Mouse (Mus musculus) granulocyte monocyte progenitor cell, adult 5-6 weeks (primary cell): Measurements from ENCODE around the gene Ccdc57. TPM values are rescaled to one million over a fixed set of nuclear protein-coding genes. Genes with fewer than 3 reads are reported as not detected.
A peak's percentile ranks its signal among the peaks of the same experiment; 100 is the strongest.

Source experiments
- ATAC-seq: replicated peaks from 2 replicates; pipeline ENCODE4 v1.8.0; 2016; ENCODE audit warnings: mild to moderate bottlenecking, moderate TSS enrichment, inconsistent platforms; ENCODE audit not compliant: poor library complexity, severe bottlenecking
- total RNA-seq, 2 experiments: library from RNA; stranded (forward) in 1 of 2; stranded (reverse) in 1 of 2; fragments of 200-712, 200-1000 nt in 1 of 2; fragments of >200 nt in 1 of 2; fragmentation: Nextera tagmentation in 1 of 2; gene quantifications; 2 replicates each; pipeline ENCODE4 v1.2.3; 2014 to 2017

Ccdc57 gene
- total RNA-seq (2014; fragmentation: Nextera tagmentation) (4.6 and 5.2 TPM in 2 replicates), total RNA-seq (2017) (5.6 and 6.9 TPM in 2 replicates)

DNA sequence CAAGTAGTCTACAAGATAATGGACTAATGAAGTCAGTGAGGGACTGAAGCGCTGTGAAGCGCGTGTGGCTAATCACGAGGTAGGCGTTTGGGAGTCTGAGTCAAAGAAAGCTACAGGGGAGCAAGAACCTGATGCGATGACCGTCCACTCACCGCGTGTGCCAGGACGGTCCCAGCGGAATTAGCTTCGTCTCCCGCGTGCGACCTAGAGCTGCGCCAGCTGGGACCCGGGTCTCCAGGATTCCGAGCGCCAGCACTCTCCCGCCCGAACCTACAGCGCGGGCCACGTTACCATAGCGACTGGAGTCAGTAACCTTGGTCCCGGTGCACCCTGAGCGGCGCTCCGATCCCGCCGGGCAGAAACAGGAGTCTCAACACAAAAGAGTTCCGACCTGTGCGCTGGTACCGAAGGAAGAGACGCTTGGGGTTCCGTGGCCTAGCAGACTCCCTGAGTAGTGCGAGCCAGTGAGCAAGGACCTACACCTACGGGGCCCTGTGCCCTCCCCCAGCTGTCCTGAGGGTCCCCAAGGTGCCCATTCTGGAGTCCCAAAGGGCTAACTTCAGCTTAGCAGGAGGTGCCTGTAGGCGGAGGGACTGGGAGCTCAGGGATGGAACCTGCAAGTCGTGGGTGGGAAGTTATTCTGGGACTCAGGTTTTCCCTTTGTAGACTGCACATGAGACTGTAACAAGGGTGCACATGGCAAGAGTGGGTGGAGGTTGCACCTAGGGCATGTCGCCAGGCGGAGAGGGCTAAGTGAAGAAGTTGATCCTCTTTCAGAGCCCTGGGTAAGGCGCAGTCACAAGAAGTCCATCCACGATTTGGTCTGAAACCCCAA lies at the start of gene Ccdc57:
Gene Ccdc57, minus strand, starts transcription at position 309 of the 835 bp plus-strand sequence.
- ATAC-seq: peak; percentile 97

DNA sequence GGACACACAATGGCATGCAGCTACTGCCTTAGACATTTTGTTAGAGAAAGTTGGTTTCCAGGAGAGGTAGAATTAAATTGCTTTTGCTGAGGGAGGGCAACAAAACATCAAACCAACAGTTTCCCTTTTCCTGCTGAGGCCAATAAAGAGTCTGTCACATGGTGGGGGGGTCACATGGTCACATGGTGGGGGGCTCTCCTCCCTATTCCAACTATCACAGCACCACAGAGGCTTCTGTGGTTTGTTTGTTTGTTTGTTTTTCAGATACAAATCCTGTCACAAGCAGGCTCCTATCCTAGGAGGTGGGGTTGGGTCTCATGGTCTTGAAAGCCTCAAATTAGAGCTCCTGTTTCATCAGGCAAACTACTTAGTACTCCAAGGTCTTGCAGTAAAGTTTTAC lies 49.8 kb upstream of the Ccdc57 start:
- no peak for ATAC-seq

DNA sequence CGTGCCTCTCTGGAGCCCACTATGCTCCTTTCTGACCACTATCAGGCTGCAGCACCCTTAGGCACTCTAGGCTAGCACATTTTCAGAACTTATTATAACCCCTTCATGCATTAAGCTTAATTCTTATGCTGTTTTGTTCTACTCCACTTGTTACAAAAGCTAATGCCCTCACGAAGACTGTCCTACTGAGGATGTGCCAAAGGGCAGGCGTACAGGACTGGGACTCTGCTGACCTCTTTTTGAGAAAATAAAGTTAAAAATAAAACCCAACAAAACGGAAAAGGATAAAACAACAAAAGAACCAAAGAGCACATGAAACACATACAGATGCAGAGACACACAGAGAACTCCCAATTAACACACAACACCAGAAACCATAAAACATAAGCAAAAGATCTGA lies 49.0 kb upstream of the Ccdc57 start:
- no peak for ATAC-seq

DNA sequence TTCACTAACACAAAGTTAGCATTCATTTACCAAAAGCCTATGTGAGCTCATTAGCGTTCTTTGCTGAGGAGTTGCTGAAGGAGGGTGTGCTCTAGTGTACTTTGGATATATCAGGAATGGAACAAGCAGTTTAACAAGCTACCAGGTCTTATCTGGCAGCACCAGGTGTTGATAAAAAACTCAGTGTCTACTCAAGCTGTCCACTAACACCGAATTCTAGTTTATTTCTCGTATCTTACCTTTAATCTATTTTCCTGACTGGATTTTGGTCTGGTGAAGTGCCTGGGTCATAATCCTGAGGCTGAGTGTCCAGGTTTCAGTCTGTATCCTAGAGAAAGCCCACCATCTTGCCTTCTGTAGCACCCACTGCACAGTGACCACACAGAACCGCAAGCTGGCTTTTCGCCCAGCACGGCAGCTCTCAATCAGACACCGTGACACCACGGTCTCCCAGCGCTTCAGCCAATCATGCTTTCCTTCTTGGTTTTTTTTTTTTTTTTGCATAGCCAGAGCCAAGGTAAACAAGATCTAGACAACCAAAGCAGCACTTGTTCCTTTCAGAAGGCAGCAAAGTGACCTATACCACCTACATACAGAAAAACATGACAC lies 47.9 kb upstream of the Ccdc57 start:
- ATAC-seq: no peak

DNA sequence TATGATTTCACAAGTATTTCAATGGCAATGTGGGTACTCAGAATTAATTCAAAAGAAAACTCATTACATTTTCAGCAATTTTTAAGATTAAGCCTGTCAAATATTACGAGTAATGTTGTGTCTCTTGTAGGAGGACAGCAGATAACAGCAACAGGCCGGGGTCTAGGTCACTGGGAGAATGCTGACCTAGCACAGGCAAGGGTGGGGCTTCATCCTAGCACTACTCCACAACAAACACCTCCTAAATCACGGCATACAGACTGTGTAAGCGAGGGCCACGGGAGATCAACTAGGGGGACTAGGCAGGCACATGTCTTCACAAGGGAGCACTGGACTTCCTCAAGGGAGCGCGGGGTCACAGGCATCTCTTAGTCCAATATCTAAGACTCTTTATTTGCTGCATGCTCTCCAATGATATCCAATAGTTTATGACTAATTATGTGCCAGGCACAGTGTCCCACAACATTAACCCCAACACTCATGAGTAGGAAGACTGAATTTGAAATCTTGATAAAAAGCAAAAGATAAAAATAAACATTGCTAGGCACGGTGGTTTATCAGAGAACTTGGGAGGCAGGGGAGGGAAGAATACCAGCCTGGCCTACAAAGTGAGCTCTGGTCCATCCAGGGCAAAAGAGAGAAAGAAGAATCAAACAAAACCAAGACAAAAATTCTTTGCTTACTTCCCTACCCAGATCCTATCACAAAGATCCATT lies 47.2 kb upstream of the Ccdc57 start:
- ATAC-seq: no peak

DNA sequence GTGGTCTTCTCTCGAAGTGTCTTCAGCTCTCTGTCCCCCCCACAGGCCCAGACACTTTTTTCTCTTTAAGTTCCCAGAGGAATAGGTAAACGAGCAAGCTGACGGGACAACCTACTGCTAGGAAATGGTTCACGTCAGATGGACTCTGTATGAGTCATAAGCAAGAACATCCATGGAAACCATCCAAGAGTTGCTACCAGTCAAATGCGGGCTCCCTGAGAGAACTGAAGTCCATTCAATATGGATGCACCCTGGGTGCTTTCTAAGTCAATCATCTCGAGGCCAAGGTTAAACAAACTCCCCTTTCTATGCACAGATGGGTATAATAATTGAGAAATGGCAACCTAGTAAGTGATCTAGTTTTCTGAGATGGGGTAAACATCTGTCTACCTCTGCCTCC lies 40.6 kb upstream of the Ccdc57 start:
- ATAC-seq: no peak

DNA sequence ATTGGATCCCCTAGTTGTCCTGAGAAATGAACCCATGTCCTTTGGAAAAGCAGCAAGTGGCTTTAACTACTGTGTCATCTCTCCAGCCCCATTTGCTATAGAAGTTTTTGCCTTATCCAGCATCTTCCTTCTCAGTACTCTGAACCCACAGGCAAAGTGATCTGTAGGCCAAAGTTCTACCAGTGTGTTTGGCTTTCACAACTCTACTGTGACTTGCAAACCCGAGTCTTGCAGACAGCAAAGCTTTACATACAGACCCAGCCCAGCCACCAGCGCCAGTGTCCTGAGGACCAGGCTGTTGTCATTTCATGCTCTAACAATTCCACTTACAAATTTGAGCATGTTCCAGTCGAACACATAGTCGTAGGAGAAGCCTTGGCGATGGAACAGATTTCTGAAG lies 38.6 kb upstream of the Ccdc57 start:
- ATAC-seq: no peak

DNA sequence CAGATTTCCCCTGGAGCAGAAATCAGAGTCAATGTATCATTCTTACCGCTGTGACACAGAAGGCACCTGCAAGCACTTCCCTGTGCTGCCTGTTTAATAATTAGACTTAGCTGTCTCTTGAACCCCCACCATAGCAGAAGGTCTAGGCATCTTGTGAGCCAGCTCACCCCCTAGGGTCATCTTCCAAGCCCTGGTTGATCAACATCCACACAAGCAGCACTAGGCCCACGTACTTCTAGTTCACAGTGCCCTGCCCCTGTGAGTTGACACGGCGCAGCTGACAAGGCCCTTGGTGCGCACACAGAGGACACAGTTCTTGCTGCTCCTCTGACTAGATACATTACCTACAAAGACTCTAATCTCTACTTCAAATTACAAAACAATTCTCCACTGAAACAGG lies 37.1 kb upstream of the Ccdc57 start:
- no peak for ATAC-seq

DNA sequence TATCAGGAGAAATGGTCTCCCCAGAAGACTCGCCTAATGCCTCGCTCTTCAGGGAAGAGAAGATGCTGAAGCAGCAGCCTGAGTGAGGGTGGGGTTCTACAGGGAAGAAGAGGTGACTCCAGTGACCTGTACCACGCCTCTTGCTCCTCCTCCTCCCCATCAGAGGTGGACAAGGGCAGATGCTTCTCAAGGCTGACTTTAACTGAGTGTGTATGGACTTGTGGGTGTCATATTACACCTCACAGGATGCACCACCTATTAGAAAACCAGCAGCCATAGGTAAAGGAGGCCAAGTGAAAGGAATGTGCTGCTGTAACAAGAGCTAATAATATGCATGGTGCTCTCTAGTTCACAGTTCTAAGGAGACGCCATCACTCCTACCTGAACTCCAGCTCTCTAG lies 32.9 kb upstream of the Ccdc57 start:
- no peak for ATAC-seq

DNA sequence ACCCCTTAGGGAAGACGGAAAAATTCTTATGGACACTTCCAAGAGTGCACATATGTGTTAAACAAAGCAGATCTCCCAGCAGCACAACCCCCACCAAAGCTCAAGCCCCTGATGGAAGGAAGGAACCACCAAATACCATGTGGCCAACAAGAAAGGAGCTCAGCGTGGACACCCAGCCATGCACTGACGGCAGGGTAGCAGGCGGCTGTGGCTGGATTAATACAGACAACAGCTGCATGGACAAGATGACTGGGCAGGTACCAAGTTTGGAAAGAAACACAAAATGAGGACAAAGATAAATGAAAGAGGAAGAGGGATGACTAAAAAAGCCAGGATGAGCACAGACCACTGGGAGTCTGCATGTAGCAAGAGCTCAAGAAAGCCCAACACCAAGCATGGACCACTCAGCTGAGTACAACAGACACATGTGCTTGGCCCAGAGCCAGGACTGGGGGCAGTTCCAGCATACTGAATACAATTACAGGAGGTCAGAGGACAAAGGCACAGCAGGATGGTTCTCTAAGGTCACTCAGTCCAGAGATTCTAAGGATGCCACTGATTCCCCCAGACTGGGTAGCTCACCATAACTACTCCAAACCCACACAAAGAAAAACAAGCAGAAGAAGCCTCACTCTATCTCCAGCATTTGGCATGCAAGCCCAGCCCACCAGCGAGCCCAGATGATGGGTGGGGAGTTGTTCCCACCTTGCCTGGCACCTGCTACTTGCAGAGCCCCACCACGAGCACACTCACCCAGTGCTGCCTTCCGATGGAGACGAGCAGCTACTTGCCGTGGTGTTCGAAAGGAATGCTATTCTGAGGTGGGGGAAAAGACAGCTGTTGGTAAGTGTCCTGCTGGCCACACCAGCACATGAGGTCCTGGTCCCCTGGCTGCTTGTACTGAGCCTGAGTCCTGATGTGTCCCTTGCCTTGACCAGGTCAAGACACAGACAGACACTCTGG lies 31.8 kb upstream of the Ccdc57 start:
- ATAC-seq: no peak

DNA sequence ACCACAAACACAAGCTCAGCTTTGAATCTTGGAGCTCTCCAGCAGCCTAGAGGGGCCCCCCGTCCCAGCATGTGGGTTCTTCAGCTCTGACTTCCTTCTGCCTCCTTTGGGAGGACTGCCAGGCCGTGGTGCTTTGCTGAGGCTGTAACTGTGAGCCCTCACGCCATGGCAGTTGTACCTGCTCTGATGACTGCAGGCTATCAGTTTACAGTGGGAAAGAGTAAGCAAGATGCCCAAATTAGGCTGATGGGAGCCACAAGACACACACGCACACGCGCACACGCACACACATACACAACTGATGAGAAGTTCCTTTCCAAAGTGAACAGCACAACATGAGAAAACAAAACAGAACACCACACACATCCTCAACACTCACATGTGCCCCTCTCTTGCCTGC lies 30.2 kb upstream of the Ccdc57 start:
- ATAC-seq: no peak

DNA sequence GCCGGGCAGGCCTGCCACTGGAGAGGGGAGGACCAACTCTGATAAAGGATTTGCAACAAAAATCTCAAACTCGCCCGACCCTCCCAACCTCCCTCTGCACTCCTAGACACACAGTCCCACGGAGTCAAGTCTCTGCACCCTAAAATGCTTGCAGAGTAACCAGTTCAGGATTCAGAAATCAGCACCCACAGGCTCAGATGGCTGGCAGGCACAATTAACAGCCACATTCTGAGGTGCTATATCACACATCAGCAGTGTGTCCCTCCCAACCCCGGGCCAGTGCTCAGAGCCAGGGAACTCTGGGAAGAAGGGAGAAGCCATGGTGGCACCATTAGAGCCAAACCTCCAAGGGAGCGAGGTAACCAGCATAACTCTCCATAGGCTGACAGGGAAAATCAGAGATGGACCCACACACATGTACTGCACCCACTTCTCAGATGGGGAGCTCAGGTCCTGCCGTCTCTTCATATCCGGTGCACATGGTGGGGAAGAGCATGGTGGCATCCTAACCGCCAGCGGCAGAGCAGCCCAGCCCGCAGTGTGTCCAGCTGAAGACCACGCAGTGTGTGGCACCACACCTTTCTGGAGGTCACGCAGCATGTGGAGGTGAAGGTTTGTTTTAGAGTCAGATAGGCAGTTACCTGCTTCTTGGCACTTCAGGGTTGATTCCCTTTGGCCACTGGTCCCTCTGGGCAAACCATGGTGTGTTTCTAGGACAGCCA lies 29.5 kb upstream of the Ccdc57 start:
- ATAC-seq: no peak

DNA sequence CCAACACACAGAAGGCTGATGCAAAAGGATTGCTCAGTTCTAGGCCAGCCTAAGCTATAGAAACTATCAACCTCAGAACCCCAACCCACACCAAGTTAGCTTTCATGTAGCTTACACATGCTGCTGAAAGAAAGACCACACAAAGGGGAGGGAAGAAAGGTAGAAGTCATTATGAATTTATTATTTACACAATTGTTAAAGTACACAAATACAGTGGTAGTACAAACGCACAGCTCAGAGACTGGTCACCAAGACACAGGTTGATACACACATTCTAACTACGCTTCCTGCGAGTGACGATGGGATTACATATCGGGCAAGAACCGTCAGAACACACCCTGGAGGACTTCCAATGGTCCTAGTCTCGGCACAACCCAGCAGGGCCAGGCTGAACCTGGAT lies 28.9 kb upstream of the Ccdc57 start:
- ATAC-seq: no peak

DNA sequence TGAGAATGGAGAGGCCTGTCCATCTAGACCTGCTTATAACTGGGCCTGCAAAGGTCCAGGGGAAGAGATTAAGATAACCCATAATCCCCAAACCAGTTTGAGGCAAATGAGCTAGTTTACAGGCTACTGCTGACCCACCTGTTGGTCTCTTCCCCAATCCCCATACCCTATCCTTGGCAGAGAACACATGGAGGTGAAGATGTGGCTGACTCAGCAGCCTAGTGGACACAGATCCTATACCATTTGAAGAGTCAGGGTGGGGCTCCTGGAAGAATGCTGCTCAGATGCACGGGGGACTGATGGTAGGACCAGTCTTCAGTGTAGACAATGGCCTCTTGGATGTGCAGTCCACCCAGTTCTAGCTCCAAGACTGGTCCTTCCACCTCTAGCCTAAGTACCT lies 27.6 kb upstream of the Ccdc57 start:
- ATAC-seq: no peak

DNA sequence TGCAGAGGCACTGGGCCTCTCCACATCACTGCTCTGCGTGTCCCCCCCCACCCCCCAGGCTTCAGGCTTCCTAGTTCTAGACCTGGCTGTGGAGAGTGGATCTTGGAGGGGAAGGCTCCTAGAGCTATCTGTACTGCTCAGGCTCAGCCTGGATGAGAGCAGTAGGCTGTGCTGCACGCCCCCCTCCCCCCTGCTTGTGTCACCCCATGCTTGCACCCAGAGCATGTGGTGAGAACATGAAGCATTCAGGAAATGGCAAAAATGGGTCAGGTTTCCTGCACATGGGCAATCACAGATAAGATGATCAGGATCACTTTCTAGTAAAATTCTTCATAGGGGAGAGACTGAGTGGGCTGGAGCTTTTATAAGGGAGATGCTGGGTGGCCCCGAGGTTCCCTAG lies 26.9 kb upstream of the Ccdc57 start:
- ATAC-seq: no peak

DNA sequence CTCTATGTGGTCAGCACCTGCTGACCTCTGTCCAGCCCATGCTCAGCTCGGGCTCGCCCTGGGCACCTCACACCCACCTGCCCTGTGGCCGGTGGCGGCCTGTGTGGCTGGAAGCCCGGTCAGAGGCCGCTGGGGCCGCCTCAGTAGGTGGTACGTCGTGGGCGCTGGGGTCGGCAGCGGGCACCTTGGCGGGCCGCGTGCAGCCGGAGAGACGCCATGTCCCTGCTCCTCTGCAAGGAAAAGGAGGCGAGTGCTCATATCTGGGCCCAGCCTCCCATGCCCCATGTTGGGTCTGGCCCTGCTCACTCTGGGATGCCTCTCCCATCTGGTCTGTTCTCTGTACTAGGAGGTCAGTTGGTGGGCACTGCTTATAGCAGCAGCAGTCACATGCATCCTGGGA lies 26.4 kb upstream of the Ccdc57 start:
- no peak for ATAC-seq

DNA sequence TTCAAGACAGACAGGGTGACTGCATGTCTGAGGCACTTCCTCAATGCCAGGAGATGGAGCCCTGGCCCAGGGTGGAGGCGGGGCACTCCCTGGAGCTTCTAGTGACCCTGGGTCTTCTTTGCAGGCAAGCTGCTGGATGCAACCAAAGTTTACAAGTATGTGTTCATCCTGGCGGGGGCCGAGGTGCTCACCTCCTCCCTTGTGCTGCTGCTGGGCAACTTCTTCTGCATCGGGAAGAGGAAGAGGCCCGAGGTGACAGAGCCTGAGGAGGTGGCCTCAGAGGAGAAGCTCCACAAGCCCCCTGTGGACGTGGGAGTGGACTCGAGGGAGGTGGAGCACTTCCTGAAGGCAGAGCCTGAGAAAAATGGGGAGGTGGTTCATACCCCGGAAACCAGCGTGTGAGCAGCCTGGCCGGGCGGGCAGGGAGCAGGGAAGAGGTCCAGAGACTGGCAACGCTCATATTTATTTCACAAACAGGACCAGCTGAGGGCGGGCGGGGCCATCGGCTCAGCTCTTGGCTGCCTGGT lies 25.1 kb upstream of the Ccdc57 start:
- peak; percentile 53 for ATAC-seq

DNA sequence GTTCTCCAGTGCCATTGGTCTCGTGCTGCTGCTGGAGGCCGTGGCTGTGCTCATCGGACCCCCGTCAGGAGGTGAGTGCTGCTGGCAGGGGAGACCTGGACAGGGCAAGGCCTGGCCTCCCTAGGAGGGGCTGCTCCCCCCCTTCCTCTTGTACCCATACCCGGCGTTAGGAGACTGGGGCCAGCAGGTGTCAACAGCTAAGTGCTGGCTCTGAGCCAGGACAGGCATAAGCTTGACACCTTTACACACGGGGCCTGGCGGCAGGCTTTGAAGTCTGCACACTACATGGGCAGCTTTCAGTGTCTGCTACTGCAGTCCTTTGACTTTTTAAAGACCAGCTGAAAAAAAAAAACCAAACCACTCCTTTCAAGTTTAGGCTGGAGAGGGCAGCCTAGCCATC lies 24.4 kb upstream of the Ccdc57 start:
- no peak for ATAC-seq

DNA sequence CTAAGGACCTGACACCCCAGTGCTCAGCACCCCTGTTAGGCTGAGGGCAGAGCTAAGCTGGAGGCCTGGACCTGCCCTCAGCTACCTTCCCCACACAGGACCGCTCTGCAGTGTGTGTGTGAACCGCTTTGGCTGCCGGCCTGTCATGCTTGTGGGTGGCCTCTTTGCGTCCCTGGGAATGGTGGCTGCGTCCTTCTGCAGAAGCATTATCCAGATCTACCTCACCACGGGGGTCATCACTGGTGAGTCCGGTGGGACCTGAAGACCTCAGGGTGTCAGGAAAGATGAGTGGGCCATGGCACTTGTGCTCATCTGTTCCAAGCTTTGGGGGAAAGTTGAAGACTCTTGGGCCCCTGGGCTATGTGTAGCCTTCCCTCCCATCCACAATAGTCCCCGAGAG lies 23.0 kb upstream of the Ccdc57 start:
- ATAC-seq: no peak
